Mouse (Mus musculus) kidney, postnatal 14 days (tissue): Measurements from ENCODE around the gene Adcyap1r1.

Experiments used
- DNase-seq: peaks from one replicate; pipeline ENCODE4 v3.0.0; 2022; ENCODE audit warnings: mixed read lengths

Gene Adcyap1r1

DNA sequence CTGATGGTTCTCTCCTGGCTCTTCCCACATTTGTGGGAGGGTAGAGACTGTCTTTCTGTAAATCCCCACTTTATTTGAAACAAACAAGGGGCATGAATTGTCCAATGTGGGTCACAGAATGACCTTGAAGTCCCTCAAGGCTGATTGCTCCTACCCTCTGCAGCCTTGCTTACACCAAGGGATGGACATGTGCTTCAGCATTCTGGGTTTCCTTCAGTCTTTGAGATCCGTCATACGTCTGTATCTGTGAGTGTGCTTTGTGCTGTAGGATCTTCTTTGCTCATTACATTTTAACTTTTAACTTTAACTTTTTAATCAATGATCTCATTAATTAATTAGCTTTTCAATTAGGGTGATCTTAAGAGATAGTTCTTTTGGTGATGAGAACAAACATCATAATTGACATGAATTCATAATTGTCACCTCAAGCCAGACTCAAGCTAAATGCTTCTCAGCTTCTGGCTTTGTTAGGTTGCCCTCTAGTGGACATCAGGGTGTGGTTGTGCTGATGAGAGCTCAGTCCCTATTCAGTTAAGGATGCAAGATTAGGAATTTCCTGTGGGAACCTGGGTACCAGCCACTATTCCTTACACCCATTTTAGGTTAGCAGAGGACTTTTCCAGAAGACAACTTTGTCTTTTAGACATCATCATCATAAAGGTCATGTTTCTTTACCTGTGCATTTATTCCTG is 53.2 kb downstream of the Adcyap1r1 start:
- peak; percentile 54 for DNase-seq

DNA sequence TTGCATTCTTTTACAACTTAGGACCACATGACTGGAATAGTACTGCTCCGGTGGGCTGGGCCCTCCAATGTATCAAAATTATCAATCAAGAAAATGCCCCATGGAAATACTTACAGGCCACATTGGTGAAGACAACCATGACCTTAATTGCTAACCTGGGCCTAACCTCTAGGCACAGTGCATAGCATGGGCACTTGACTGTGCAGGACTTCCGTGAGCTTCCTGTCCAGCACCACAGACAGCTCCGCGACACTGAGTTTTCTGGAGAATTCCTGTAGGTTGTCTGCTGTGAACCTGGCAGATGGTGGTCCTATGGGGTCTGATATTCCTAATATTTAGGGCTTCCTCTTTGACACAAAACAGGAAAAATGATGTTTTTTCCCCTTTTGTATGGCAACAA is 54.7 kb downstream of the Adcyap1r1 start:
- DNase-seq = no peak

GRCm38 (mm10) chr6:55509130-55509870 is 57.5 kb downstream of the Adcyap1r1 start:
- DNase-seq = no peak

DNA sequence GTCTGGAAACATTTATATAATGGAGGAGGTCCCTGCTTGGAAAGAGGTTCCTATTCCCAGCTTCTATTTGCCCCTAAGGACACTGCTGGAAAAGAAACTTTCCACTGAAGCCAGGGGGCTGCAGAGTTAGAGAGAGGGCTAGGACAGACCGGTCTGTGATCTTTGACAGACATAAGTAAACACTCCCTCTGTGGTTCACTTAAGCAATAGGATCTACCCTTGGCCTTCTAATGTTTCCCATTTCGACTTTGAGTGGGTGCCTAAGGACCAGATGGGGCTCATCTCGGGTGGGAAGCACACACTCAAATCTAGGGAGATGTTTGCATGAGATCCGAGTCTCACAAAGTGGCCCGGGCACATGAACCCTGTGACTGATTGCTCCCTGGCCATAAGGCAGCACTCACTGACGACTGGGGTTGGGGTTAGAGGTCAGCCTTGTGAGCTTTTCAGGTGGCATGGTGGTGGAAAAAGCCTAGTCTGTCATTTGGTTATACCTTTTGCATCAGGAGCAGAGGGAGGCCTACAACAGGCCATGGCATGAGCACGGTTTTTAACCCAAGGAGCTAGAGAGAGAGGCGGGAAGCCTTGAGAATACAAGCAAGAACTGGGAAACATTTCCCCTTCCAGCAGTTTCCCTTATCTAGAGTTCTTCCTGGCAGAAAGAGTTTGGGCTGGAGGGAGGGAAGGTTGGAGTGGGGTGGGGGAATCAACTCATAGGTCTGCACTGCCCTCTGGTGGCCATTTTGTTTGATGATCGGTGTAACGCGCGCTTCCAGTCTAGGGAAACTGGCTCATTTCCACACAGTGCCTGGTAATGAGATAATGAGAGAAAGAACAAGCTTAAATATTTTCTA is 59.7 kb downstream of the Adcyap1r1 start:
- DNase-seq = peak; percentile 81

GRCm38 (mm10) chr6:55512066-55512703 is 60.4 kb downstream of the Adcyap1r1 start:
- no peak for DNase-seq

DNA sequence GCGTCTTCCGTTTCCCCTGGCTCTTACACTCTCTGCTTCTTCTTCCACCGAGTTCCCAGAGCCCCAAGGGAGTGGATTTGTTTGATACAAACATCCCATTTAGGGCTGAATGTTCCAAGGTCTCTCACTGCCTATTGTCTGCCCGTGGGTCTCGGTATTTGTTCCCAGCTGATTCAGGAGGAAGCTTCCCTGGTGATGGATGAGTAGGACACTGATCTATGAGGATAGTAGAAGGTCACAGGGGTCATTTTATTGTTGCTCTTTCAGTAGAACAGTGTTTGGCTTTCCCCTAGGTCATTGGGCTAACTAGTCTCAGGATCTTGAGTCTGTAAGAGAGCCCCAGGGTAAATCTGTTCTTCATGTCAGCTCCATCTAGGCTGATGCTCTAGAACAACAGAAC is 61.7 kb downstream of the Adcyap1r1 start:
- DNase-seq = no peak

GRCm38 (mm10) chr6:55519605-55520201 is 67.9 kb downstream of the Adcyap1r1 start:
- peak; percentile 82 for DNase-seq

DNA sequence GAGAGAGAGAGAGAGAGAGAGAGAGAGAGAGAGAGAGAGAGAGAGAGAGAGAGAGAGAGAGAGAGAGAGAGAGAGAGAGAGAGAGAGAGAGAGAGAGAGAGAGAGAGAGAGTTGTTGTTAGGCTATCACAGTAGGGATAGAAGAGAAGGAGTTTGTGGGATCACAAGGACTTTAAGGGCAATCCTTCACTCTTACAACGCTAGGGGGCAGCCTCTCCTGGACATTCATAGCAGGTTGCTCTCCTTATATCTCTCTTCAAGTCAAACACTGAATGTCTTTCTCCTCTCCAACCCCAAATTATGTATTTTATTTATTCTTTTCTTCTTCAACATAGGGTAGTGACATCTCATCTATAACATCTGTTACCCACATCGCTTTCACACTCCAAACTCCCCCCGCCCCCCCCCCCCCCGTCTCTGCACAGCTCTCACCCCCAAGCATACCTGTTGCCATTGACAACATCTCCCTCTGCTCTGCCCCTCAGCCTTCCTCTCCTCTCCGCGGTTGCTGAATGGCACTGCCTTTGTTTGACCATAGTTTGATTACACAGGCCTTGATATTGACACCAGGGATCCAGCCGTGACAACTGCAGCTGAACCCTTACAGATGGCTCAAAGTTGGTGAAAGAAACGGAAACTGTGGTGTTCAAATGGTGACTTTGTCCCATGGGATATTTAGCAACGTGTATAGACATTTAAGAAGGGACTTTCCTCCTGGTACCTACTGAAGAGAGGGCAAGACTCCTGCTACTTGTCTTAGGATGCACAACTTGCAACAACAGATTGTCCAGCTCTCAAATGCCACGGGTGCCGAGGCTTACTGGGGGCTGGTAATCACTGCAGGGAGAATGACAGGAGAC is 68.7 kb downstream of the Adcyap1r1 start:
- peak; percentile 38 for DNase-seq

DNA sequence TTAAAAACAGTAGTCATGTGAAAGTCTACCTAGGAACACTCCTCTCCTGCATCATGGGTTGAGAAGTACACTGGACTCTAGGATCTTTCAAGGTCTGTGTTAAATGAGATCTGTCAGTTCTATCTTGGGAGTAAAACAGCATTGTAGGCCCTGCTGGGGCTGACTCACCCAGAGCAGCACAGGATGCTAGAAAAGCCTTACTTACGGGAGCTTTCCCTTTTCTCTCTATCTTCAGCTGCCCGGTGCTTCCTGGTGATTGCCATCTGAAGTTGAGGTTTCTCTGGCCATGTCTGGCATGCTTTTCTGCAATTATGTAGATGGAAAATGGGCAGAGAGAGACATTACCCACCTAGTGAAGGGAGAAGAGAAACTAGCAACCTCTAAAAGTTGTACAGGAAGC is 84.7 kb downstream of the Adcyap1r1 start:
- no peak for DNase-seq

DNA sequence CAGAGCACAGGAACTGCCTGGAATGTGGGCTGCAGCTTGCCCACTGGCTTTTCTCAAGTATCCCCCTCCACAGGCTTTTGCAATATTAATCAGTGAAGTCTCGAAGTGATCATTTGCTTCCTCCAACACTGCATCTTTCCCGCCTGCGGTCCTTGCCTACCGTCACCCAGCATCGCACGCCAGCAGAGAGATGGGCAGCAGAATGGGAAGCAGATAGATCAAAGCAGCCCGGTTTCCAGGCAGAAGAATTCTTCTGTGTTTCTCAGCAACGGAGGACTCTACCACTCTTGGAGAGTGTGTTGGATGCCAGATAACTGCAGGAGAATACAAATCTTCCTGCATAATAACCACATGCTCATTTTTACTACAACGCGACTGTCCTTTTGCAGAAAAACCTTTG is 87.4 kb downstream of the Adcyap1r1 start:
- no peak for DNase-seq

GRCm38 (mm10) chr6:55542359-55542758 is 90.6 kb downstream of the Adcyap1r1 start:
- no peak for DNase-seq

DNA sequence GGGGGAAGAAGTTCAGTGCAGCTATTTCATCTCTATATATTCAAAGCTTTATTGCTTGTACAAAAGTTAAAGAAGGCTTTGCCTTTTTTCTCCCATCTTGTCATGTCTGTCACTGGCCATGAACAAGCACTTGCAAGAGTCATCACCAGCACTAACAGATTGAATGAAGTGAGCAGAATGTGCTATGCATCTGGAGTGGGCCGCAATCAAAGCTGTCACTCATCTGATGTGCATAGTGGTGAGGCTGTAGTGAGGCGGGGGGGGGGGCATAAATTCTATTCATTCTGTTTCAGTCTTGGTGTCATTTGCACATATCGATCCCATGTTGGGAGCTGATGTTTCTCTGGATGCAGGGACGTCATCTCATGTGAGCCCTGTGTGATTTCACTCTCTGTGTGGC is 91.6 kb downstream of the Adcyap1r1 start:
- DNase-seq = no peak

DNA sequence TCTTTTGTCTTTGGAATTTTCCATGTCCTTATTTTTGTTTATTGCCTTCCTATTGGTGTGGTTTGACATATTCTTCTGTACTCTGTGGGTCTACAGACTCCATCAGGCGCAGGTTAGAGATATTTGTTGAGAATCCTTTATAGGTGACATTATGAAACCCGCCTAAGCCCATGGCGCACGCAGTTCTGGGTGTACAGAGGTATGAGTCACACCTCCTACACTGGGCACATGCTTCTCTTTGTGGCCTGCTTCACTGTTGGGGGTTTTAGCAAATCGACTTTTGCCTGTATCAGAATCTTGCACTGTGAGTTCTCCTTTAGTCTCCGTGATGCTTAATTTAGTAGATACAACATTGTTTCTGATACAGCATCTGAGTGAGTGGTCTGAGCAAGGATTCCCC is 97.4 kb downstream of the Adcyap1r1 start:
- no peak for DNase-seq

DNA sequence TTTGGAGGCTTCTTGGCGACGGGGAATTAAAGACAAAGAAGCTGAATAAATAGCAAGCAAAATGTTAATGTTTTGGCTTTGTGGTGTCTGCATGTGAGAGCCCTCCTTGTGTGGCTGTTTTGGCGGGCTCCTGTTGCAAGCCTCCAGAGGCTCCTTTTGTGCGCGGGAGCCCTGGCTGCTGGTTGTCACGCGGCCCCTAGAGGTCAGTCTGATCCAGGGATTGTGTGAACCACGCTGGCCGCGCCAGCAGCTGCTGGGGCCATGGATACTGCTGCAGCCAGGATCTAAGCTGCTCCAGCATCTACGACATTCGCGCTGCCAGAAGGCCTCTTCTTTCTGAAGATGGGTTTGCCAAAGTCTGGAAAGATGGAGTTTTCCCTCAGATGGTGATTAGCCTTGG is 99.1 kb downstream of the Adcyap1r1 start:
- peak; percentile 11 for DNase-seq
